Mouse (Mus musculus): ENCODE measurements around the gene Arl5c.

DNA sequence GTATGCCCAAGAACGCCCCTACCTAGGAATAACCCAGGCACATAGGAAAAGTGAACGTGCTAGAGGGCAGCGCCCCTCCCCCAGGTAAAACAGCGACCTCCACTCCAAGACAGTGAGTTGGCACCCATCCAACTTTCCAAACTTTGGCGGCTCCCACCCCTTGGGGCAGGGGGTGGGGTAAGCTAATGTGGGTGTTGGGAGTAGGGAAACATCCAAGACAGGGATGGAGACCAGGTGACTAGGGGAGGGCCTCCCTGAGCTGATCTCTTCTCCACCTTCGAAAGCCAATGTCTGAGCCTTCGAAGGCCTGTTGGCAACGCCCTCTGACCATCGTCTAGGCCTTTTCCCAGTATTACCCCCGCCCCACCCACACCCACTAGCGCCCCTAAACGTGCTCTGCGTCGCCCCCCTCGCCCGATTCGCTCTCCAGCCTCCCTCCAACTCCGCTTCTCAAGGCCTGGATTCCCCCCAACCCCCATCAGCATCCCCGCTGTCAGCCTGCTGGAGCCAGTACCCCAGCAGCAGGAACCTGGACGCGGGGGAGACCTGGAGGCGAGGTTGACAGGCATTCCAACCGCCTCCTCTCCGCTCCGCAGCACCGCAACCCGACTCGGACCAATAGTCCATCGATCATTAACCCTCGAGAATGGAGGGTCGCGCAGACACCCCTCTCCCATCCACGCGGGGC is 25.7 kb upstream of the Arl5c start:
- TF ChIP-seq CTCF (IDR thresholded peaks at IDR 0.05; ENCODE audit: extremely low read depth, insufficient read length, insufficient replicate concordance, low read depth, low read length) (no peak), POLR2A (IDR thresholded peaks at IDR 0.05; ENCODE audit: low read depth, low read length) (no peak)
